Mouse (Mus musculus) urinary bladder, postnatal 36 days (tissue): Measurements from ENCODE around the gene Myo18b.

Source experiments
- DNase-seq, 2 experiments: peaks; one replicate each; pipeline ENCODE4 v3.0.0; 2022; ENCODE audit warnings: low spot score in 2 of 2, mixed read lengths in 1 of 2

Gene Myo18b

GRCm38 (mm10) chr5:112679251-112679650 lies 216.9 kb downstream of the Myo18b start:
- DNase-seq, result no peak

GRCm38 (mm10) chr5:112678153-112678552 lies 218.0 kb downstream of the Myo18b start:
- no peak for DNase-seq

- DNase-seq, result no peak
Observed at GRCm38 (mm10) chr5:112674806-112675205, 221.4 kb downstream of the Myo18b start.

DNA sequence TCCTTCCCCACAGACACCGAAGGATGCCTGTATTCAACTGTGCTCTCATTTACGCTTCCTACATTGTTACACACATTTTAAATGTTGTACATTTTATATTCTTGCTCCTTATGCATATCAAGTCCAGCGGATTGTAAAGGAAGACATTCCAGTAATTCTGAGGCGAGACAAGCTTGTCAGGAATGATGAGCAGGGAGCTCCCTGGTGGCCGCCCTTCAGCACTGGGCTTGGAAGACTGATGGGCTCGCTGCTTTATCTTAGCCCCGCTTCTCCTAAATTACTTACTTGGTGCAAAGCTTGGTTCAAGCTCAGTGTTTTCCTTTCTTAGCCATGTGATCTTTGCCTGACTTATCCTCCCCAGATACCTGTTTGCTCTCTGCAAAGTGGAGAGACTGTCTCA lies 223.7 kb downstream of the Myo18b start:
- no peak for DNase-seq

GRCm38 (mm10) chr5:112671961-112672360 lies 224.2 kb downstream of the Myo18b start:
- DNase-seq, result no peak

- DNase-seq, result no peak
Observed at GRCm38 (mm10) chr5:112667153-112667552, 229.0 kb downstream of the Myo18b start.

GRCm38 (mm10) chr5:112665661-112666060 lies 230.5 kb downstream of the Myo18b start:
- DNase-seq, result no peak

- DNase-seq, result no peak
Observed at GRCm38 (mm10) chr5:112663701-112664100, 232.5 kb downstream of the Myo18b start.

- DNase-seq, result no peak
Observed at GRCm38 (mm10) chr5:112660924-112661431, 235.2 kb downstream of the Myo18b start.

DNA sequence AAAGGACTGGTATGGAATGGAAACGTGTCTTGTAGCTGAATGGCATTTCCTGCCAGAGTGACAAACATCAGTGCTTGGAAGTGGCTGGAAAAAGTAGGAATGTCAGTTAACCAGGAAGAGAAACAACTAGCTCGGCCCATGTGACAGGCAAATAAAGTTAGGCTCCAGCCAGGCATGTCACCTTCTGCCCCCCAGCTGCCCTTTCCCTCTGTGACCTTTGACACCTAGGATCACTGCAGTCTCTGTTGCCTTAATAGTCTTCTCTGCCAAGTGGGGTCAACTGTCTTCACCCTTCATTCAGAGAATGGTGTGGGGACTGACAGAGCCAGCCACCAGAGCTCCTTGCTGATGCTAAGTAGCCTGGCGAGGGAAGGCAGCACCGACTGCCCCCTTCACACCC lies 236.9 kb downstream of the Myo18b start:
- no peak for DNase-seq

- DNase-seq, result no peak
Observed at GRCm38 (mm10) chr5:112656811-112657210, 239.4 kb downstream of the Myo18b start.

DNA sequence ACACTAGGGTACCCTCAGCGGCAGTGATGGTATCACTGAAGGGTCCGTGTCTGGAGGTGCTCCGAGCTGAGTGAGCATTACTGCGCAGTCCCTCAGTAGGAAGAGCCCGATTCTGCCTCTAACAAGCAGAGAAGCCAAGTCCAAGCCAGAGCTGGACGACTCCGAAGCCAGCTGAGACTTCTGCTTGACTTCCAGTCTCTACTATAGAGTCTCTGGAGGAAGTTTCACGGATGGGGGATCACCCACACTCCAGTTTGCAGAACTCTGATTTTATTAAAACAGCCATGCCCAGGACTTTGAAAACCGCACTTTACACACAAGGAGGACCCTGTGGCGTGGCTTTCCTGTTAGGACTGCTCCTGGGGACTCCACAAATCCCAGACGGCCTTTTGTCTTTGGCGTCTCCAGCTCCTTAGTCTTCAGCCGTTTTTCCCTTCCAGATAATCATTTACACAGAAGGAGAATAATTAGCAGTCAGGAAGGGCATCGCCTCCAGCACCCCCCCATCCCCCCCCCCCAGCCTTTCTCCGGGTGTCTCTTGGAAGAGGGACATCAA lies 240.1 kb downstream of the Myo18b start:
- DNase-seq, result no peak

- DNase-seq, result no peak
Observed at GRCm38 (mm10) chr5:112655529-112655928, 240.6 kb downstream of the Myo18b start.

DNA sequence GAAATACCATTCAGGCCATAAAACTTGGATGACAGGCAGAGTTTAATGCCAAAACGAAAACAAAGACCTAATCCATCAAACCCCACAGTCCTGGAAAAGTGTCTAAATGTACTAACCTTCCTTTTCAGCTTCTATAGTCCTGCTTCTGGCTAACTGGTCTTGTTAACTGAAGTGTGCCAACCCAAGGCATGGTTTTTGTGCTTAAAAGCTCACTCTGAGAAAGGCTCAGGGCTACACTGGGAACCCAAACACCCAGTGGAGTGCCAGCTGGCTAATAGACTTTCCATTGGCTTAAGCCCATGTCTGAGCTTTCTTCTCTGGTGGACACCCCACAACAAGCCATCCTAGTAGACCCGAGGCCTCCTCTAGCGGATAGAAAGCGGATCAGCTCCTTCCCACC lies 244.1 kb downstream of the Myo18b start:
- DNase-seq, result no peak

DNA sequence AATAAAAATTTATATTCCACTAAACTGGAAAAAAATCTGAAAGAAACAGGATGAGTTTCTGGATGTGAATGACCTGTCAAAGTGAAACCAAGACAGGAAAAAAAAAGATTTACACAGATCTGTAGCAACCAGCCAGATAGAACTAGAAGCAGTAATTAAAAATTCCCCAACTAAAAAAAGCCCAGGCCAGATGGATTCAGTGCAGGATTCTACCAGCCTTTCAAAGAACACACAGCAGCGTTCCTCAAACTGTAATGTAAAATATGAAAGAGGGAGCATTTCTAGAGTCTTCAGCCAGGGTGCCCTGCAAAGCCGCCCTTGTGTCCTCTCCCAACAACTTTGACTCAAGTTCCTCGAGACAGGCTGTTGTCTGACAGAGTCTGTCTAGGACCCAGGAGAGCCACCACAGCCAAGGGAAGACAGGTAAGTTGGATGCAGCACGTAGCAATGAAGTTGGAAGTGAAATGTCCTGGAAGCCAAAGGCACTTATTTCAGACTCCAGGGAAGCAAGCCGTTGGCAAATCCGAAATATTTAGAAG lies 246.9 kb downstream of the Myo18b start:
- no peak for DNase-seq

GRCm38 (mm10) chr5:112646871-112647270 lies 249.3 kb downstream of the Myo18b start:
- no peak for DNase-seq

DNA sequence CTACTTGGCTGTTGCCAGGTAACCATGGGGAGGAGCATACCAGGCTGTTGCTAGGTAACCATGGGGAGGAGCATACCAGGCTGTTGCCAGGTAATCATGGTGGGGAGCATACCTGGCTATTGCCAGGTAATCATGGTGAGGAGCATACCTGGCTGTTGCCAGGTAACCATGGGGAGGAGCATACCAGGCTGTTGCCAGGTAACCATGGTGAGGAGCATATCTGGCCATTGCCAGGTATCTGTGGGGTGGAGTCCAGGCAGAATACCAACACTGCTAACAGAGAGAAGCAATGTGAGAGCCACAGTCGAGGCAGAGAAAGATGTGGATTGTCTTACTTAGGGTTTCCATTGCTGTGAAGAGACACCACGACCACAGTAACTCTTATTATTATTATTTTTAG lies 250.6 kb downstream of the Myo18b start:
- DNase-seq, result no peak

DNA sequence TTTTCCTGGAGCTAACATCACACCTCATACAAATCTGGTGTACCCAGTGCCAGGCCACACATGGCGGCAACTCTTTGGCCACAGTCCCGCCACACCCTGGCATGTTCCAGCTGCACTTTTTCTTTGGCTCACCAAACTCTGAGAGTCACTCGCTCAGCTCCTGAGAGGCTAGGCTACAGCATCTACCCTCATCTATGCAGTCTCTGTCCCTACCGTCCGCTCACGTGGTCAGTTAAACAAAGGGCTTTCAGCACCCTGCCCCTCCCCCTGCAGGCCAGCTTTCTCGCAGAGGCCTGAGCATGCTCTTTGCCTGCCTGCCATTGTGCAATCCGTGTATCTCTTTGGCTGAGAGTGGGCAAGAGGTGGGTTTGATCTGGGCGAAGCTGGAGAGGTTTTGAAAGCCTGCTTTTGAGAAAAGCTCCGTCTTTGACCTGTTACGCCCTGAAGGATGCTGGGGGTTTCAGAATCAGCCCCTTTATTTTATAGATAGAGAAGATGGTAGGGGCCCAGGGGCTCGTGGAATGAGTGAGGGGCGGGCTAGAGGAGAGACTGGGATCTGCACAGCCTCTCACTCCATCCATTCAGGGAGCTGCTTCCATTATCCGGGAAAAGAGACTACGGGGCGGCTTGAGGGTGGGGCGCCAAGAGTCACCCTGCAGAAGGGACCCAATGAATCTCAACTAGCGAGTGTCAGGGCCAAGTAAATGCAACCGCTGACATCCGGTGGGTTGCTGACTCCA lies 252.5 kb downstream of the Myo18b start:
- DNase-seq, result no peak

DNA sequence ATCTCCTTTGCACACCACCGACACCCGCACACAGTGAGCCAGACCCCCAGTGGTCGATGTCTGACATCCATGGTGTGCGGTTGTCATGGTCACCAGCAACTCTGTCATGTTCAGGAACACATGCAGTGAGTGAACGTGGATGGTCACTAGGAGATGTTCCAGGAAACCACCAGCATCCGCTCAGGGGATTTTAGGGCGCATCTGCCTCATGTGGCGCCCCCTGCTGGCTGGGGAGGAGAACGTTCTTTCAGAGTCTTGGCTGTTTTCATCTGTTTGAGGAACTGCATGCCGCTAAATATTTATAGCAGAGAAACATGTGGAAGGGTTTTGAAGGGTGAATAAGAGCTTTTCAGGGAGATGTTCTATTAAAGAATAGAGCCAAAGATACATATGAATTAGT lies 253.4 kb downstream of the Myo18b start:
- DNase-seq, result no peak

DNA sequence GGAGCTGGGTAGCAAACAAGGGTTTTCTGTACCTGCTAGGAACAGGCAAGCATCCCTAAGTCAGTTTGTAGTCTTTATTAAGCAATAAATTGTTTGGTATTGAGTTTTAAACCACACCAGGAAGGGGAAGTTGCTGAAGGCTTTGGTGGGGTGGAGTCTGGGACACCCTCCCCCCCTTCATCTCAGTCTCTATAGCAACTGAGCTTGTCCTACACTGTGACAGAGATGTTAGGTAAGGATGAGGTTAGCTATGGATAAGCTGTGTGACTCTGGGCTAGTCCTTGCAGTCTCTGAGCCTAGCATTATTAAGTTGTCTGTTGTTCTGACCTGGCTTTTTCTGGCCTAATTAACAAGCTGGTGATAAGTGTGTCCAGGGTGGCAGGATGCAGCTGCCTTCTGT lies 254.4 kb downstream of the Myo18b start:
- no peak for DNase-seq

DNA sequence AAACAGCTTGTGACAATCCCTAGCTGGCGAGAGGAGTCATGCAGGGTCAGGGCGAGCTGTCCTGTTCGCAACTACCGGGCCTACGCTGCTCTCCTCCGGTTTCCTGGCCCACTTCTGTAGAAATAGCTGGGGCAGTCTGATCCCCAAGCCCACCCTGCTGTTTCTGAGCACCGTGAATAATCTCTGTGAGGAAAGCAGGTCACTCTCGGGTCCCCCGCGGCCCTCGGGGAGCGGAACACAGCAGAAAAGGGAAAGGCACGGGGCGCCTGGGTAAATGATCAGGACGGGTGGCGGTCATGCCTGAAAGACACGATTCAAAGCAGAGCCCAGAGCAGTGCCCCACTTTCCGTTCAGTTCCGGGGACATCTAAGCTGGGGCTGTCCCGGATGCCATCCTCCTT lies 255.0 kb downstream of the Myo18b start:
- DNase-seq, result no peak

- DNase-seq, result no peak
Observed at GRCm38 (mm10) chr5:112640651-112641050, 255.5 kb downstream of the Myo18b start.
